Mouse (Mus musculus) T-helper 2 cell (primary cell): ENCODE measurements at regions not wholly inside any gene's neighbourhood (a gene's known extent, or its start where the extent isn't known, plus 50 kb on each side); places are given as distances from the start of the nearest gene placed in this dataset.

ENCODE experiments used
- in situ Hi-C: fragments of 300-600 bp; cut with MboI, MseI; formaldehyde crosslinking; loops from one replicate; pipeline ENCODE4 v1.15.1; 2025; ENCODE audit warnings: high pct_unique_total_duplicates

DNA sequence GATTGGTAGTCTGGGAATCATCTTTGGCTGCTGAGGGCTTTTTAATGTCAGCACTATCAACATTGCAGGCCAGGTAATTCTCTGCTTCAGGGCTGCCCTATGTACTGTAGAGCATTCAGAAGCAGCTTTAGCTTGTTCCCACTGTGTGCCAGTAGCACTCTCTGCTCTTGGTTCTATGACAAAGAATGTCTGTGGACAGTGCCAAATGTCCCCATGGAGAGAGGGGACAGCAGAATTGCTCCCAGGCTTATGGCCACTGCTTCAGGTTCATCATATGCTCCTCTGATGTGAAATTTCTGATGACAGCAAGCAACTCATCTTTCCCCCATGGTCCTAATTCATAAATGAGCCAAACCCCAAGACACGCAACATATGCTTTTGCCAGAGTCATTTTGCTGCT, 314.3 kb downstream of the Fam19a4 start:
- in situ Hi-C loops, result loop anchor here (10.0 kb wide), 1 partner anchor 311 kb away; no protein-coding TSS in a partner anchor

- in situ Hi-C loops, result no loop called here
Measured at GRCm38 (mm10) chr6:96716931-96717330, 343.3 kb downstream of the Fam19a4 start.

DNA sequence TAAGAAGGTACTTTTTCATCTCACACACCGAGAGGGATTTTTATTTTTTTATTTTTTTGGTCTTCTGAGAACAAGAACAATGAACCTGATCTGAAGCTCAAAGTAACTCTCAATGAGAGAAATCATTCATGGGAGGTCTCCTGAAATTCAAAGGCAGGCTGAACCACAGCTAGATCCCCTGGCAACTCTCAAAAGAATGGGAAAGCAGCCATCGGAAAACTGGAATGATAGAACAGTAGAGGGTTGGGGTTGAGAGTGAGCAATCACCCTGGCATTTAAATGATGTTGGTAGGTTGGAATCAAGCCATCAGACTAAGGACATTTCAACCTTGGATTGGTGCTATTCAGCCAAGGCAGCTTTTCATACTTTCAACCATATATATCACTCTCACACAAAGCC, 350.5 kb downstream of the Fam19a4 start:
- in situ Hi-C loops, result no loop called here
